Mouse (Mus musculus) neural tube, embryonic 15.5 days (tissue): ENCODE results near the gene C1qtnf3. TPM values are rescaled to one million over a fixed set of nuclear protein-coding genes. Genes with fewer than 3 reads are reported as not detected.
"Not testable (repeated sequence)": the region's sequence is repeated elsewhere in the genome, so short reads cannot be mapped to it uniquely, and the experiment has no call there.

Experiments
- ATAC-seq: fragments of 200-750 bp; cut with Nextera tagmentation; 2 replicates; pipeline ENCODE4 v1.8.0; 2017; ENCODE audit warnings: mild to moderate bottlenecking, moderate TSS enrichment, moderate library complexity; ENCODE audit not compliant: low FRiP score
- H3K27ac ChIP-seq: fragments of 300-500 bp; sonication (generic); replicated peaks from 2 replicates; pipeline ENCODE4 v1.5.1; 2015; ENCODE audit warnings: mild to moderate bottlenecking, inconsistent platforms
- H3K27me3 ChIP-seq: fragments of 300-500 bp; sonication (generic); replicated peaks from 2 replicates; pipeline ENCODE4 v1.6.1; 2015; ENCODE audit warnings: inconsistent platforms
- H3K36me3 ChIP-seq: fragments of 300-500 bp; sonication (generic); 2 replicates; pipeline ENCODE4 v1.6.1; 2015; ENCODE audit warnings: inconsistent platforms
- H3K4me1 ChIP-seq: fragments of 300-500 bp; sonication (generic); 2 replicates; pipeline ENCODE4 v1.6.1; 2015; ENCODE audit warnings: inconsistent platforms
- H3K4me2 ChIP-seq: fragments of 300-500 bp; sonication (generic); 2 replicates; pipeline ENCODE4 v1.6.1; 2015; ENCODE audit warnings: inconsistent platforms, mild to moderate bottlenecking, moderate library complexity
- H3K4me3 ChIP-seq: fragments of 300-500 bp; sonication (generic); replicated peaks from 2 replicates; pipeline ENCODE4 v1.5.1; 2015; ENCODE audit warnings: mild to moderate bottlenecking, inconsistent platforms
- H3K9ac ChIP-seq: fragments of 300-500 bp; sonication (generic); replicated peaks from 2 replicates; pipeline ENCODE4 v1.6.1; 2015; ENCODE audit warnings: mild to moderate bottlenecking, inconsistent platforms
- H3K9me3 ChIP-seq: fragments of 300-500 bp; sonication (generic); replicated peaks from 2 replicates; pipeline ENCODE4 v1.6.1; 2016; ENCODE audit warnings: inconsistent platforms
- WGBS: fragments of 180-500 bp; shearing (Covaris S2); methylation state at CpG from one replicate; pipeline ENCODE4 v1.1.7; 2015; ENCODE audit warnings: mixed read lengths; 5-methylcytosine and 5-hydroxymethylcytosine counted together
- polyA plus RNA-seq: library from polyadenylated mRNA; unstranded; fragments of >200 nt; fragmentation: Nextera tagmentation; extraction: Ambion mirVana; gene quantifications from 2 replicates; pipeline ENCODE4 v1.2.1, GENCODE M21; 2015

The C1qtnf3 gene
- polyA plus RNA-seq, 1 experiment from 2014 or later, result 23.1 TPM

DNA sequence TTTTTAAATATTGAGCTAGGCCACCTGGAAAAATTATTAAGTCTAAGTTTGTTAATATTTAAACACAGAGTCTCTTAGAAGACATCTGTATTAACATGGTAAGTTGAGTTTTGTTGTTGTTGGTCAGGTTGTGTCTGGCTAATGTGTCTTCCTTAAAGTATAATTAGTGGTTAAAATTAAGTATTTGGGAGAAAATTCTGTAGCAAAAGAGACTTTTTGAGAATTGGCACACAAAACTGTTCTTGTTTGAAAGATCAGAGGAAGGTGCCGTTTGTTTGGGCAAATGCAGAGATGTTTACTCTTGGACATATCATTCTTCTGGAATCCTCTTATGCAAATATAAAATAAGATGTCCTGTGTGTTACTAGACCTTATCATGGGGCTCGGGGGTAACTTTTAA is 10.5 kb downstream of the C1qtnf3 start:
- Histone ChIP-seq H3K9ac (no peak overlapping the region), H3K9me3 (no peaks in the 10 kb centered on the region), H3K4me1 (no peaks in the 10 kb centered on the region), H3K4me2 (no peak overlapping the region), H3K27ac (no peak overlapping the region), H3K36me3 (no peaks in the 10 kb centered on the region), H3K27me3 (no peaks in the 10 kb centered on the region), H3K4me3 (no peak overlapping the region)
- ATAC-seq, result no peak
- 87% methylated on average over 2 of the region's 2 CpGs for WGBS

DNA sequence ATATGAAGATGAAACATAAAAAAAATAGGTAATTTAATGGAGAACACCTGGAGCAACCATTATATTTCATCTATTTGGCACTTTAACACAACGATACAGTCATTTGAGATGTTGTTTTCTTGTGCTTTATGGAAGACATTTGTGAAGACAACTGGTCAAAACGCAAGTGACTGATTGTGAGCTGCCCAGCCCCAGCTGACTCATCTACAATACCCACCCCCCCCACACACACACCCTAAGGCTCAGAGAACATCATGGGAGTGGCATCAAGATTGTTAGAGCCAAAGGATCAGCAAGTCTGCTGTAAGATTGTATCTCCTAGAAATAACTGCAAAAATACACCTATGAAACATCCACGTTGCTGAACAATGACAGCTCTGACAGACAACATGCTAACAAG is 17.3 kb downstream of the C1qtnf3 start:
- H3K9me3 ChIP-seq, result no peaks in the 10 kb centered on the region
- no peaks in the 10 kb centered on the region for H3K4me1 ChIP-seq
- no peak overlapping the region for H3K27ac ChIP-seq
- H3K9ac ChIP-seq, result no peak overlapping the region
- ATAC-seq, result no peak
- H3K4me3 ChIP-seq, result no peak overlapping the region
- no peak overlapping the region for H3K4me2 ChIP-seq
- no peaks in the 10 kb centered on the region for H3K36me3 ChIP-seq
- no peaks in the 10 kb centered on the region for H3K27me3 ChIP-seq
- 86% methylated on average over 3 of the region's 3 CpGs for WGBS

DNA sequence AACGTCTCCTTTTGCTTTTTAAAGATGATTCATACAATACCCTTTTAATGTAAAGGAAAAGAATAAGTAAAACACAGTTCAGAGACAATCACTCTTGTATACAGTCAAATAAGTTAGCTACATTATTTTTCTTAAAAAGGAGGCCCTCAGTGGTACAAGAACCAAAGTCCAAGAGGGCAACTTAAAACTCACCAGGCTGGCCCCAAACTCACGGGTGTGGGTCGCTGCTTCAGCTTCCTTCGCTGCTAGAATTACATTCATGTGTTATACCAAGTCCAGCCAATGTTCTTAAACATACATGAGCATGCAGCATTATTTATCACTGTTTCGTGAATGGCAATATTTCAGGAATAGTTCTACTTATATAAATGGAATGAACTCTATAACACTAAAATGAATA is 18.6 kb downstream of the C1qtnf3 start:
- Histone ChIP-seq H3K36me3 (no peaks in the 10 kb centered on the region), H3K9me3 (no peaks in the 10 kb centered on the region), H3K27me3 (no peaks in the 10 kb centered on the region), H3K27ac (no peak overlapping the region), H3K4me1 (no peaks in the 10 kb centered on the region), H3K4me3 (no peak overlapping the region), H3K4me2 (no peak overlapping the region), H3K9ac (no peak overlapping the region)
- WGBS, result 91% methylated on average over 5 of the region's 5 CpGs
- ATAC-seq, result no peak

DNA sequence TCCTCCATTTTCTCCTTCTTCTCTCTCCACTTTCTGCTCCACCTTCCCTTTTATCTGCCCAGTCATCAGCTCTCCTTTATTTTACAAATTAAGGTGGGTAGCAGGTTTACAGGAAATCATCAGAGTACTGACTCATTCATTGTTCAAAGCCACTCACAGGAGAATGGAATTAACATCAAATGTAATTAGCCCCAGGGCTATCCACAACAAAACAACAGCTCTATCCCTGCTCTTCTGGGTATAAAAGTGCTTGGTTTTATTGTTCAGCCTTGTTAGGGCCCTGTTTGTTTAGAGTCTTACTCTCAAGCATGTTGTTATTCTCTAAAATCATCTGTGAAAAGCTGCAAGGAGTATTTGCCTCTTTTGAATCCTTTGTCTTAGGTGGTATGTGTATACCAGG is 25.0 kb downstream of the C1qtnf3 start:
- H3K4me2 ChIP-seq, result no peak overlapping the region
- no peaks in the 10 kb centered on the region for H3K27me3 ChIP-seq
- ATAC-seq, result no peak
- no peak overlapping the region for H3K9ac ChIP-seq
- no peak overlapping the region for H3K4me3 ChIP-seq
- H3K36me3 ChIP-seq, result no peaks in the 10 kb centered on the region
- H3K4me1 ChIP-seq, result peaks cover 8% of the 10 kb centered on the region
- no peaks in the 10 kb centered on the region for H3K9me3 ChIP-seq
- no peak overlapping the region for H3K27ac ChIP-seq

DNA sequence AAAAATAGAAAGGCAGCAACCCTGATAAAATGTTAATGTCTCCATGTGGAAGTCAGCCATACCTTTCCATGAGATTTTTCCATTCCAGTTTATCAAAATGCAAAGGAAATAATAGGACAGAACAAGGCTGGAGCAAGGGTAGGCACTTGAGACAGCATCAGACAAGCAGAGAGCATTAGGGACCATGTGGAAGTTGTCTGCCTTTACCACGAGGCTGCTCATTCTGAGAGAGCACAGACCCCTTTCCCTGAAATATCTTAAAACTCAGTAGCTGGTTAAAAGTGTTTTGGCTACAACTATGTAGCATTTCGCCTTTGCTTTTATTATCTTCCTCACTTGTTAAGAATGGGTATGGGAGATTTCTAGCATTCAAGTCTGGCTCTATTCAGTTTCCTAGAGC is 28.6 kb downstream of the C1qtnf3 start:
- no peaks in the 10 kb centered on the region for H3K9me3 ChIP-seq
- H3K27ac ChIP-seq, result no peak overlapping the region
- peaks cover 15% of the 10 kb centered on the region for H3K4me1 ChIP-seq
- no peaks in the 10 kb centered on the region for H3K27me3 ChIP-seq
- WGBS, result 66% methylated on average over 2 of the region's 2 CpGs
- no peaks in the 10 kb centered on the region for H3K36me3 ChIP-seq
- peak overlapping the region; percentile 64 for H3K4me2 ChIP-seq
- H3K4me3 ChIP-seq, result peak overlapping the region; percentile 72; the same call in 1 of the 2 replicates
- ATAC-seq, result no peak
- H3K9ac ChIP-seq, result 0 out of 2 replicates have a peak overlapping the region, but pooled peaks have one; percentile 78

DNA sequence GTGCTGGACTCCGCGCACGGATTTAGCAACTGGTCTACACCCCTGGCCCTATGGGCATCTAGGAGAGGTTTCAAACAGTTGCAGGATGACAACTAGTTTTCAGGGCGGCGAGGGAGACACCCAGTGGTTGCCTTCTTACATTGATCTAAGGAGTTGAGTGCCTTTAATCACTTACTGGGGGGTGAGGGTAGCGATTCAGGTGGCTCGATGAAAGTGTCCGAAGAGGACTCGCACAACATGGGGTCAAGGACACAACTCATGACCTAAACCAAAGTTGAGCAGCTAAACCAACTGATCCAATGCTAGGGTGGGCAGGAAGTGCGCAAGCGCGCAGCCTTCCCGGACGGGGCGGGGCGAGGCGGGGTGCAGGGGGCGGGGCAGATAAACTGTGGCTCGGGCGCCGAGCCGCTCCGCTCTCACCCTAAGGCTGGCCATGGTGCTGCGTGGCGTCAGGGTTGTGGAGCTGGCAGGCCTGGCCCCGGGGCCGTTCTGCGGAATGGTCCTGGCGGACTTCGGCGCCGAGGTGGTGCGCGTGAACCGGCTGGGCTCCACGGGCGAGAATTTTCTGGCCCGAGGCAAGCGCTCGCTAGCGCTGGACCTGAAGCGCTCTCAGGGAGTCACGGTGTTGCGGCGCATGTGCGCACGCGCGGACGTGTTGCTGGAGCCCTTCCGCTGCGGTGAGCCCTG is 29.4 kb downstream of the C1qtnf3 start, which contains the start of gene Amacr:
Gene Amacr (plus strand): TSS at position 380 of the 687 bp plus-strand sequence.
- under 1% methylated on average over 52 of the region's 52 CpGs for WGBS
- Histone ChIP-seq H3K36me3 (no peaks in the 10 kb centered on the region), H3K27ac (peak within 1 kb of the TSS; percentile 95), H3K4me1 (peaks cover 15% of the 10 kb centered on the region), H3K27me3 (no peaks in the 10 kb centered on the region), H3K9me3 (no peaks in the 10 kb centered on the region), H3K4me2 (peak within 1 kb of the TSS; percentile 64), H3K4me3 (peak within 1 kb of the TSS; percentile 72), H3K9ac (peak within 1 kb of the TSS; percentile 78)
- peak; percentile 100 for ATAC-seq

DNA sequence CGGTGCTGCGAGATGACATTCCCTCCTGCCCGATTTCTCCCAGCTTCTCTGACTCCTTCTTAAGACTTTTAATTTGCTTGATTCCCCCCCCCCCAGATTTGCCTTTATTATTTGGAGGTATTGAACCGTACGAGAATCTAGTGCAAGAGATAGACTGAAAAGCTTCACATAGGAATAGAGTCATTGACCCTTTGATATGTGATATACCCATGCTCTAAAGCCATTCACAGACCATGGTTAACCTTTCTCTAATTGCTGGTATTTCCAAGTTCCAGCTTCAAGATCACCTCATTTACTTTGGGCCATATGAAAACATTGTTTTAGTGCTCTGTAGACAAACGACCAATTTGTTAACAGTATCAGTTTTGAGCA is 29.9 kb downstream of the C1qtnf3 start:
- peaks cover 15% of the 10 kb centered on the region for H3K4me1 ChIP-seq
- H3K27me3 ChIP-seq, result no peaks in the 10 kb centered on the region
- peak; percentile 56 for ATAC-seq
- H3K27ac ChIP-seq, result peak overlapping the region; percentile 95
- peak overlapping the region; percentile 64 for H3K4me2 ChIP-seq
- H3K36me3 ChIP-seq, result no peaks in the 10 kb centered on the region
- peak overlapping the region; percentile 78 for H3K9ac ChIP-seq
- no peaks in the 10 kb centered on the region for H3K9me3 ChIP-seq
- H3K4me3 ChIP-seq, result peak overlapping the region; percentile 72
- WGBS, result 6% methylated on average over 6 of the region's 6 CpGs

DNA sequence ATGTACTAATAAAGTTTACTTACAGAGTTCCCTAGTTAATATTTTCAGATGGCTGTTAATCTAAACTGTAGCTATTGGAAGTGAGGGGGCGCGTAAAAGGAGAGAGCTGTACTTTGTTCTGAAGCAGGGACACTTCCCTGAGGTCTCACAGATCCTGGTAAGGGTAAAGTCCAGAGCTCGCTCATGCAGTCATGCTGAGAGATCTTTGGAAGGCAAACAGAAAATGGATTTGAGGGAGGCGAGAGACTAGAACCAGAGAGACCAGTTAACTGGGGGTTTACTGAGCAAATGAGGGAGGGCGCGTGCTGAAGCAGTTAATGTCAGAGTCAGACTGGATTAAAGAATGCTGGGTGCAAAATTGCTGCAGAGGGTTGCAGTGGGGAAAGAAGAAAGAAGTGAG is 33.6 kb downstream of the C1qtnf3 start:
- Histone ChIP-seq H3K4me2 (no peak overlapping the region), H3K9ac (no peak overlapping the region), H3K9me3 (no peaks in the 10 kb centered on the region), H3K27me3 (no peaks in the 10 kb centered on the region), H3K4me3 (no peak overlapping the region), H3K27ac (no peak overlapping the region), H3K36me3 (no peaks in the 10 kb centered on the region; the same call in 1 of the 2 replicates), H3K4me1 (peaks cover 15% of the 10 kb centered on the region)
- ATAC-seq, result no peak
- WGBS, result 88% methylated on average over 6 of the region's 6 CpGs

DNA sequence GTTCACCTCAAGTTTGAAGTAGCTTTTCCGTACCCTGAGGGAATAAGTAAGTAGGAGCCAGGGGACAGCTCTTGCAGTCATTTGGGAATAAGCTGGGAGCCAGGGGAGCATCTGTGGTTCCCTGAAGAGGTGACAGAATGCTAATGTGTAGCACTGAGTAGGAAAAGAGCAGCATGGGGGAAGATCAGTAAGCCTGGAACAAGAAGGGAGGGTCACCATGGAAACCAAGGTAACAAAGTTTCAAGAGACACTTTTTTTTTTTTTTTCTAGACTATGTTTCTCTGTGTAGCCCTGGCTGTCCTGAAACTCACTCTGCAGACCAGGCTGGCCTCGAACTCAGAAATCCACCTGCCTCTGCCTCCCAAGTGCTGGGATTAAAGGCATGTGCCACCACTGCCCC is 34.3 kb downstream of the C1qtnf3 start:
- not testable (repeated sequence) for H3K27ac ChIP-seq, H3K4me3 ChIP-seq, H3K4me1 ChIP-seq, H3K9me3 ChIP-seq, H3K9ac ChIP-seq, ATAC-seq, H3K27me3 ChIP-seq, H3K36me3 ChIP-seq, H3K4me2 ChIP-seq
- 87% methylated on average over 2 of the region's 2 CpGs for WGBS

DNA sequence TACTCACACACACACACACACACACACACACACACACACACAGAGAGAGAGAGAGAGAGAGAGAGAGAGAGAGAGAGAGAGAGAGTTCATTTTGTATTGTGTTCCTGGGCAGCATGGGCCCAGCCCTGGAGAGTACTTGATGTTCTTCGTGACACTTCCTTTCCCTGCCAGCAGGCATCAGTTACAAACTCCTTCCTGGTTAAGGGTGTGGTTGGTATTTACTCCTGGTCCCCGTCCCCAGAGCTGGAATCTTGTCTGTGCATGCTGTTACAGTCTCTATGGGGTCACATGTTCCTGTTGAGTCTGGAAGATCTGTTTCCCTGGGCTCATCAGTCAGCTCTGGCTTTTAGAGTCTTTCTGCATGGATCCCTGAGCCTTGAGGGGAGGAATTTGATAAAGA is 38.3 kb downstream of the C1qtnf3 start:
- Histone ChIP-seq H3K27ac (no peak overlapping the region), H3K9ac (no peak overlapping the region), H3K4me3 (no peak overlapping the region), H3K9me3 (no peaks in the 10 kb centered on the region), H3K36me3 (peaks cover 7% of the 10 kb centered on the region; the same call in 1 of the 2 replicates), H3K4me1 (no peaks in the 10 kb centered on the region), H3K27me3 (no peaks in the 10 kb centered on the region), H3K4me2 (no peak overlapping the region)
- ATAC-seq, result no peak
- 61% methylated on average over 2 of the region's 2 CpGs for WGBS

DNA sequence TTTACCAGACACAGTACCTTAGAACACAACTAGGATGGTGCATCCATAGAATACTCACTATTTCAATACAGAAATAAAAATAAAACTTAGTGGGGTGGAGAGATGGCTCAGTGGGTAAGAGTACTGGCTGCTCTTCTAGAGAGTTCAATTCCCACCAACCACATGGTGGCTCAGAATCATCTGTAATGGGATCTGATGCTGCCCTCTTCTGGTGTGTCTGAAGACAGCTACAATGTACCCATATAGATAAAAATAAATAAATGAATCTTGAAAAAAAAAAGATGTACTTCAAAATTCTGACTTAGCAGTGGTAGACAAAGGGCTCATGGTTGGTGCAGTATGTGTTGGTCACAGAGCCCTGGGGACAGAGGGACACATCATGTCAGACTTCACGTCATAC is 39.4 kb downstream of the C1qtnf3 start:
- H3K4me3 ChIP-seq, result no peak overlapping the region
- no peak overlapping the region for H3K27ac ChIP-seq
- H3K27me3 ChIP-seq, result no peaks in the 10 kb centered on the region
- no peak overlapping the region for H3K9ac ChIP-seq
- H3K36me3 ChIP-seq, result peaks cover 7% of the 10 kb centered on the region; the same call in 1 of the 2 replicates
- ATAC-seq, result no peak
- H3K9me3 ChIP-seq, result no peaks in the 10 kb centered on the region
- WGBS, result 97% methylated on average over 1 of the region's 1 CpGs
- H3K4me1 ChIP-seq, result no peaks in the 10 kb centered on the region
- no peak overlapping the region for H3K4me2 ChIP-seq

DNA sequence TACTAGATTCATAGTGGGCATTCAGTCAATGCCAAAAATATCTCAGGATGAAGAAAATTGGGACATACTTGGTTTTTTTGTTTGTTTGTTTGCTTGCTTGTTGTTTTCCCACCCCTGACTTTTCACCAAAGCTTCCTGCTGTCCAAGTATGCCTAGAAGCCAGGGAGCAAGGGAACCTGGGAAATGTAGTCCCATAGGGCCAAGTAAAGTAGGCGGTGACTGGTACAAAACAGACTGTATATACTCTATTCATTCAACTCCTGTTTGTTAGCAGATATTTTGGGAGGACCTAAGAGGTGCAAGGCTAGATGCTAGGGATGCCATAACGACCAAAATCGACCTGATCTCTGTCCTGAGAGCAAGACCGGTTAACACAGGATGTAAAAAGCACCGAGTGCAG is 47.7 kb downstream of the C1qtnf3 start:
- peak; percentile 55; the same call in 1 of the 2 replicates for ATAC-seq
- Histone ChIP-seq H3K27ac (no peak overlapping the region), H3K36me3 (peaks cover 4% of the 10 kb centered on the region; the same call in 1 of the 2 replicates), H3K9ac (no peak overlapping the region), H3K4me3 (no peak overlapping the region), H3K4me2 (0 out of 2 replicates have a peak overlapping the region, but pooled peaks have one; percentile 3), H3K4me1 (no peaks in the 10 kb centered on the region), H3K9me3 (no peaks in the 10 kb centered on the region), H3K27me3 (no peaks in the 10 kb centered on the region)
- WGBS, result 63% methylated on average over 5 of the region's 5 CpGs
